Mouse (Mus musculus) forebrain, postnatal 0 days (tissue): ENCODE results near the gene Gclm. TPM values are rescaled to one million over a fixed set of nuclear protein-coding genes. Genes with fewer than 3 reads are reported as not detected.
A peak's percentile ranks its signal among the peaks of the same experiment; 100 is the strongest.

Experiments
- ATAC-seq: fragments of 200-750 bp; cut with Nextera tagmentation; 2 replicates; pipeline ENCODE4 v1.8.0; 2017; ENCODE audit warnings: mild to moderate bottlenecking, moderate library complexity
- DNase-seq: peaks from one replicate; pipeline ENCODE4 v3.0.0-alpha.2; 2015
- H3K27ac ChIP-seq: fragments of 300-500 bp; sonication (generic); 2 replicates; pipeline ENCODE4 v1.5.1; 2014; ENCODE audit warnings: low read depth, mild to moderate bottlenecking, antibody characterized with exemption, low read length, moderate library complexity, mixed read lengths
- H3K27me3 ChIP-seq: fragments of 300-500 bp; sonication (generic); 2 replicates; pipeline ENCODE4 v1.6.1; 2014; ENCODE audit warnings: mild to moderate bottlenecking, low read length, mixed read lengths; ENCODE audit not compliant: insufficient read depth
- H3K36me3 ChIP-seq: fragments of 300-500 bp; sonication (generic); 2 replicates; pipeline ENCODE4 v1.6.1; 2014; ENCODE audit warnings: mild to moderate bottlenecking, moderate library complexity; ENCODE audit not compliant: insufficient read depth
- H3K4me1 ChIP-seq: fragments of 300-500 bp; sonication (generic); 2 replicates; pipeline ENCODE4 v1.6.1; 2014; ENCODE audit warnings: antibody characterized with exemption; ENCODE audit not compliant: insufficient read depth
- H3K4me2 ChIP-seq: fragments of 300-500 bp; sonication (generic); 2 replicates; pipeline ENCODE4 v1.6.1; 2014; ENCODE audit warnings: low read depth, mild to moderate bottlenecking, moderate library complexity
- H3K4me3 ChIP-seq: fragments of 300-500 bp; sonication (generic); 2 replicates; pipeline ENCODE4 v1.5.1; 2014; ENCODE audit warnings: low read depth, low read length, mixed read lengths
- H3K9ac ChIP-seq: fragments of 300-500 bp; sonication (generic); 2 replicates; pipeline ENCODE4 v1.6.1; 2014; ENCODE audit warnings: mild to moderate bottlenecking
- H3K9me3 ChIP-seq: fragments of 300-500 bp; sonication (generic); 2 replicates; pipeline ENCODE4 v1.6.1; 2016; ENCODE audit warnings: low read length
- CTCF ChIP-seq: sonication (generic); IDR thresholded peaks from 2 replicates; pipeline ENCODE4 v1.5.1; 2016; ENCODE audit warnings: antibody characterized with exemption, control low read depth, low read depth
- WGBS: fragments of 180-500 bp; shearing (Covaris S2); extraction: QIAGEN DNeasy Blood & Tissue Kit; methylation state at CpG from one replicate; pipeline ENCODE4 v1.1.7; 2014; 5-methylcytosine and 5-hydroxymethylcytosine counted together
- microRNA counts: library from miRNA; unstranded; fragments of <30 nt; microRNA quantifications from one replicate; lab custom pipeline; 2015
- microRNA-seq, 2 experiments: library from miRNA; unstranded; fragments of <30 nt; microRNA quantifications; one replicate each; pipeline ENCODE4; 2016
- polyA plus RNA-seq: library from polyadenylated mRNA; unstranded; fragments of >200 nt; fragmentation: Nextera tagmentation; extraction: Ambion mirVana; gene quantifications from 2 replicates; pipeline ENCODE4 v1.2.1, GENCODE M21; 2015
- total RNA-seq: library from RNA; depleted of rRNA; stranded (reverse); fragments of >200 nt; gene quantifications from 2 replicates; pipeline ENCODE4 v1.2.3, GENCODE M21; 2014; rRNA removed

Gclm gene
- total and polyA plus RNA-seq, 2 experiments from 2014 or later: 29.4 to 58.3 TPM

- no peaks in the 10 kb centered on the region for H3K9me3 ChIP-seq
- no peaks in the 10 kb centered on the region for H3K4me1 ChIP-seq
- no peak for TF ChIP-seq CTCF
- ATAC-seq (peak; percentile 16; the same call in 1 of the 2 replicates), DNase-seq (no peak)
- no peak overlapping the region for H3K27ac ChIP-seq
- no peaks in the 10 kb centered on the region for H3K27me3 ChIP-seq
- 41% methylated on average over 4 of the region's 4 CpGs for WGBS
- no peak overlapping the region for H3K4me3 ChIP-seq
- H3K36me3 ChIP-seq: no peaks in the 10 kb centered on the region
- no peak overlapping the region for H3K4me2 ChIP-seq
- H3K9ac ChIP-seq: 0 out of 2 replicates have a peak overlapping the region, but pooled peaks have one; percentile 10
Measured at GRCm38 (mm10) chr3:122307894-122308671, 62.7 kb downstream of the Gclm start.

DNA sequence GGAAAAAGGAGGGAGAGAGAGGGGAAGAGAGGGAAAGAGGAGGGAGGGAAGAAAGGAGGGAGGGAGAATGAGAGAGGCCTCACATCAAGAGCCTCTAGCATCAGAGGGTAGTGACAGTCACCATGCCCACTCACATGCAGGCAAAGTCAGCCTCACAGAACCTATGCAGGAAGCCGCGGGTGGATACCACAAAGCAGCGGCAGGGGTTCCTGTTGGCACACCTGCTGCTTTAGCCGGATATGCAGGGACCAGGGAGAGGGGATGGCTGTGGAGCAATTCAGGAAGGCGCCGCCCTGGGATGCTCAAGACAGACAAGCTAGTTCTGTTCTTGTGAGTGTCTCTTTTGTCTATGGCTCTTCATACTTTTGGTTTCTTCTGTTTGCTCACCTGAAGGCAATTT lies 63.6 kb downstream of the Gclm start:
- ATAC-seq: no peak
- Histone ChIP-seq H3K27ac (no peak overlapping the region), H3K36me3 (no peaks in the 10 kb centered on the region), H3K9ac (no peak overlapping the region), H3K4me3 (no peak overlapping the region), H3K9me3 (no peaks in the 10 kb centered on the region), H3K27me3 (no peaks in the 10 kb centered on the region), H3K4me2 (no peak overlapping the region), H3K4me1 (no peaks in the 10 kb centered on the region)
- TF ChIP-seq CTCF: no peak
- WGBS: 35% methylated on average over 6 of the region's 6 CpGs
- no peak for DNase-seq

DNA sequence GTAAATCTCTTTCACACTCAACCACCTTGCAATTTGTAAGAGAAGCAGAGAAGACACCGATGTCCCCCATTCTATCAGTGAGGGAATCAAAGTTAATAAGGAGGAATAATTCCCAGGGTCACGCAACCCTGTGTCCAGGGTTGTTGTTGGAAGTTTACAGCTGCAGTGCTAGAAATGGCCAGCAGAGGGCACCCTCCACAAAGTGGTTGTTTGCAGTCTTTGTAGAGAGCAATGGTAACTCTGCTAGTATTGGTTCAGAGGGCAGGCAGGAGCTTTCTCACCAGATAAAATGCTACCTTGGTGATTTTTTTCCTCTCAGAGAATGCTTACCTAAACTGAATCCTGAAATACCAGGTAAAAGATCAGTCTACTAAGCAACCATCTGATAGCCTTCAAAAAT lies 66.7 kb downstream of the Gclm start:
- Histone ChIP-seq H3K36me3 (no peaks in the 10 kb centered on the region), H3K27ac (no peak overlapping the region), H3K4me3 (no peak overlapping the region), H3K9ac (no peak overlapping the region), H3K27me3 (no peaks in the 10 kb centered on the region), H3K4me1 (no peaks in the 10 kb centered on the region), H3K9me3 (no peaks in the 10 kb centered on the region), H3K4me2 (no peak overlapping the region)
- ATAC-seq: peak; percentile 53; the same call in 1 of the 2 replicates
- TF ChIP-seq CTCF: peak; percentile 96
- 12% methylated on average over 2 of the region's 2 CpGs for WGBS
- DNase-seq: peak; percentile 84

DNA sequence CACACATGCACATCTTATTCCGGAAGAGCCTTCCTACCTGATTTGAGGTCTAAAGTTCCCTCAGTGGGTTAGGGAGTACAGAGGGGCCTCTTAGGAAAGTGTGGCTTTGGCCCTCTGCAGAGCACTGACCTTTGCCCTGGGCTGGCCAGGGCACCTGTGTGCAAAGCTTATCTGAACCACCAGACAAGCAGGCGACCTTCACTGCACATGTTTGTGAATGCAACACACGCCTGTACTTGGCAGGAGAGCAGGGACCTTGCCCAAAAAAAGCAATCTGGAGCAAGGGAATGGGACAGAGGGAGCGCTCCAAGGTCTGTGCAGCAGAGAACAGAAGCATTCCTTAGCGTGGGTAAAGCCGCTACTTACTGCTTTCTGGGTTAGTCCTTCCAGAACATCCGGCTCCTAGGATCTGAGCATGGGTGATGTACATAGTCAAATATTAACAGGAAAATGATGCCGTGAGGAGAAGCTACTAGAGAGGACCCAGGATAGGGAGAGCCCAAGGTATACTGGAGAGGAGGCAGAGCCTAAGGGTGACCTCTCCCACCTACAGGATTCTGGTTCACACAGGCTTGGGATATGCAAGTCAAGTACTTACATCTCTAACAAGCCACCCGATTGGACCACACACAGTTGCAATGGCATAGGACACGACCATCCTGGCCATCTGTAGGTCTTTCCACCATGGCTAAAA lies 67.7 kb downstream of the Gclm start:
- no peaks in the 10 kb centered on the region for H3K4me1 ChIP-seq
- no peak overlapping the region for H3K9ac ChIP-seq
- H3K4me2 ChIP-seq: no peak overlapping the region
- no peak for TF ChIP-seq CTCF
- DNase-seq (no peak), ATAC-seq (no peak)
- H3K27ac ChIP-seq: no peak overlapping the region
- no peaks in the 10 kb centered on the region for H3K27me3 ChIP-seq
- 78% methylated on average over 10 of the region's 10 CpGs for WGBS
- no peaks in the 10 kb centered on the region for H3K9me3 ChIP-seq
- no peaks in the 10 kb centered on the region for H3K36me3 ChIP-seq
- no peak overlapping the region for H3K4me3 ChIP-seq

GRCm38 (mm10) chr3:122313936-122314335 lies 68.6 kb downstream of the Gclm start:
- DNase-seq (no peak), ATAC-seq (no peak)
- Histone ChIP-seq H3K4me3 (no peak overlapping the region), H3K27me3 (no peaks in the 10 kb centered on the region), H3K4me1 (no peaks in the 10 kb centered on the region), H3K4me2 (no peak overlapping the region), H3K9ac (no peak overlapping the region), H3K36me3 (no peaks in the 10 kb centered on the region), H3K27ac (no peak overlapping the region), H3K9me3 (no peaks in the 10 kb centered on the region)
- 58% methylated on average over 7 of the region's 7 CpGs for WGBS
- no peak for TF ChIP-seq CTCF

GRCm38 (mm10) chr3:122316621-122317020 lies 71.3 kb downstream of the Gclm start:
- H3K4me2 ChIP-seq: peak overlapping the region; percentile 38
- no peak overlapping the region for H3K9ac ChIP-seq
- H3K27ac ChIP-seq: no peak overlapping the region
- H3K4me3 ChIP-seq: no peak overlapping the region
- no peaks in the 10 kb centered on the region for H3K9me3 ChIP-seq
- no peaks in the 10 kb centered on the region for H3K36me3 ChIP-seq
- no peaks in the 10 kb centered on the region for H3K27me3 ChIP-seq
- DNase-seq: no peak
- TF ChIP-seq CTCF: no peak
- peak; percentile 46 for ATAC-seq
- no peaks in the 10 kb centered on the region for H3K4me1 ChIP-seq
- WGBS: 22% methylated on average over 11 of the region's 11 CpGs

- Histone ChIP-seq H3K4me3 (no peak overlapping the region), H3K4me2 (no peak overlapping the region), H3K9ac (no peak overlapping the region), H3K9me3 (no peaks in the 10 kb centered on the region), H3K27ac (no peak overlapping the region), H3K4me1 (no peaks in the 10 kb centered on the region), H3K36me3 (no peaks in the 10 kb centered on the region), H3K27me3 (no peaks in the 10 kb centered on the region)
- peak; percentile 33; the same call in 1 of the 2 replicates for ATAC-seq
- DNase-seq: no peak
- WGBS: 86% methylated on average over 6 of the region's 6 CpGs
- no peak for TF ChIP-seq CTCF
Measured at GRCm38 (mm10) chr3:122317339-122317738, 72.0 kb downstream of the Gclm start.

MicroRNA genes within 50 kb of the gene (microRNA counts, 519-probe panel; counts per million panel counts)
- microRNA mmu-miR-760 (lab: Ali Mortazavi, UCI): not detected

Small RNA genes lying within 50 kb of the gene (microRNA-seq; reads per million reads assigned to microRNA genes)
- gene Gm22903 (0 reads per million in 2 experiments), gene Mir760 (319 to 411 reads per million in 2 experiments)

Other genes with a start within 250 kb of the Gclm start
- gene Abca4, start 201.1 kb upstream of the Gclm start, total RNA-seq: 3.1 and 4.1 TPM in 2 replicates
- 0.94 and 1.1 TPM in 2 replicates for gene Abca4, start 201.1 kb upstream of the Gclm start, polyA plus RNA-seq
- gene Dnttip2, start 28.8 kb downstream of the Gclm start, total RNA-seq: 18.5 and 23.9 TPM in 2 replicates
- gene Dnttip2, start 28.8 kb downstream of the Gclm start, polyA plus RNA-seq: 50.2 and 52.1 TPM in 2 replicates
- 9.5 and 11.4 TPM in 2 replicates for gene Bcar3, start 48.6 kb downstream of the Gclm start, total RNA-seq
- gene Bcar3, start 48.6 kb downstream of the Gclm start, polyA plus RNA-seq: 6.4 and 7.3 TPM in 2 replicates